Mouse (Mus musculus) bone marrow, adult 2 months (tissue): ENCODE results near the gene A430005L14Rik.

Experiments used
- CTCF ChIP-seq: fragments of 200-500 bp; IDR thresholded peaks from 2 replicates; pipeline ENCODE4 v1.5.1; 2011; ENCODE audit warnings: low read length, control low read depth; ENCODE audit not compliant: control insufficient read depth, insufficient read depth
- POLR2A ChIP-seq: fragments of 200-500 bp; IDR thresholded peaks from 2 replicates; pipeline ENCODE4 v1.6.1; 2011; ENCODE audit warnings: low read depth, mild to moderate bottlenecking, control low read depth, low read length, borderline replicate concordance; ENCODE audit not compliant: control insufficient read depth

- TF ChIP-seq POLR2A, result no peak
- TF ChIP-seq CTCF, result no peak
Observed at GRCm38 (mm10) chr4:153955651-153956050, 1.4 kb upstream of the A430005L14Rik start.
